Mouse (Mus musculus): Measurements from ENCODE around the gene Nfu1. TPM values are rescaled to one million over a fixed set of nuclear protein-coding genes. Genes with fewer than 3 reads are reported as not detected.

The Nfu1 gene
- total and polyA plus RNA-seq, 2 experiments from 2014 or later, result 163 to 395 TPM

- Histone ChIP-seq H3K4me2 (ENCODE audit: low read depth, low read length, poor library complexity, severe bottlenecking) (no peak overlapping the region), H3K27ac (ENCODE audit: low read depth, low read length) (no peak overlapping the region), H3K9me3 (ENCODE audit: low read length) (no peaks in the 10 kb centered on the region), H3K36me3 (ENCODE audit: insufficient read depth, low read length) (peaks cover 35% of the 10 kb centered on the region), H3K27me3 (ENCODE audit: insufficient read depth, low read length) (no peaks in the 10 kb centered on the region), H3K9ac (replicated peaks; ENCODE audit: low read length, poor library complexity, severe bottlenecking) (no peak overlapping the region), H3K4me1 (ENCODE audit: insufficient read depth, low read length) (no peaks in the 10 kb centered on the region), H3K4me3 (ENCODE audit: low read depth, low read length) (no peak overlapping the region)
- TF ChIP-seq CTCF (IDR thresholded peaks at IDR 0.05), result no peak
- ATAC-seq (ENCODE audit: low FRiP score) (no peak), DNase-seq (ENCODE audit: low spot score) (peak; percentile 71)
- WGBS, result 77% methylated on average over 5 of the region's 5 CpGs
Measured at GRCm38 (mm10) chr6:86996629-86997307, 12.3 kb upstream of the Nfu1 start.

- no peak overlapping the region for H3K27ac ChIP-seq (ENCODE audit: low read depth, low read length)
- no peak overlapping the region for H3K4me3 ChIP-seq (ENCODE audit: low read depth, low read length)
- no peaks in the 10 kb centered on the region for H3K4me1 ChIP-seq (ENCODE audit: insufficient read depth, low read length)
- H3K36me3 ChIP-seq (ENCODE audit: insufficient read depth, low read length), result peaks cover 32% of the 10 kb centered on the region
- H3K27me3 ChIP-seq (ENCODE audit: insufficient read depth, low read length), result no peaks in the 10 kb centered on the region
- ATAC-seq (ENCODE audit: low FRiP score), result no peak
- no peak overlapping the region for H3K4me2 ChIP-seq (ENCODE audit: low read depth, low read length, poor library complexity, severe bottlenecking)
- DNase-seq (ENCODE audit: low spot score), result no peak
- TF ChIP-seq CTCF (IDR thresholded peaks at IDR 0.05), result no peak
- no peak overlapping the region for H3K9ac ChIP-seq (replicated peaks; ENCODE audit: low read length, poor library complexity, severe bottlenecking)
- H3K9me3 ChIP-seq (ENCODE audit: low read length), result no peaks in the 10 kb centered on the region
- 95% methylated on average over 6 of the region's 6 CpGs for WGBS
Measured at GRCm38 (mm10) chr6:86997360-86997759, 11.7 kb upstream of the Nfu1 start.

- no peak overlapping the region for H3K4me2 ChIP-seq (ENCODE audit: low read depth, low read length, poor library complexity, severe bottlenecking)
- H3K9me3 ChIP-seq (ENCODE audit: low read length), result no peaks in the 10 kb centered on the region
- WGBS, result 94% methylated on average over 6 of the region's 6 CpGs
- no peak for ATAC-seq (ENCODE audit: low FRiP score)
- H3K27ac ChIP-seq (ENCODE audit: low read depth, low read length), result no peak overlapping the region
- TF ChIP-seq CTCF (IDR thresholded peaks at IDR 0.05), result no peak
- peaks cover 17% of the 10 kb centered on the region for H3K36me3 ChIP-seq (ENCODE audit: insufficient read depth, low read length)
- no peaks in the 10 kb centered on the region for H3K27me3 ChIP-seq (ENCODE audit: insufficient read depth, low read length)
- H3K4me3 ChIP-seq (ENCODE audit: low read depth, low read length), result no peak overlapping the region
- no peak overlapping the region for H3K9ac ChIP-seq (replicated peaks; ENCODE audit: low read length, poor library complexity, severe bottlenecking)
- H3K4me1 ChIP-seq (ENCODE audit: insufficient read depth, low read length), result no peaks in the 10 kb centered on the region
- DNase-seq (ENCODE audit: low spot score), result no peak
Measured at GRCm38 (mm10) chr6:87001995-87002394, 7.0 kb upstream of the Nfu1 start.

GRCm38 (mm10) chr6:87002521-87003055 lies 6.4 kb upstream of the Nfu1 start:
- ATAC-seq (ENCODE audit: low FRiP score), result peak; percentile 54; the same call in 1 of the 2 replicates
- 36% methylated on average over 8 of the region's 8 CpGs for WGBS
- H3K27ac ChIP-seq (ENCODE audit: low read depth, low read length), result peak overlapping the region; percentile 55; the same call in 1 of the 2 replicates

GRCm38 (mm10) chr6:87004099-87004498 lies 4.9 kb upstream of the Nfu1 start:
- WGBS, result 63% methylated on average over 2 of the region's 2 CpGs
- Histone ChIP-seq H3K4me3 (ENCODE audit: low read depth, low read length) (no peak overlapping the region), H3K9me3 (ENCODE audit: low read length) (no peaks in the 10 kb centered on the region), H3K4me1 (ENCODE audit: insufficient read depth, low read length) (no peaks in the 10 kb centered on the region), H3K9ac (replicated peaks; ENCODE audit: low read length, poor library complexity, severe bottlenecking) (no peak overlapping the region), H3K36me3 (ENCODE audit: insufficient read depth, low read length) (0 out of 2 replicates have a peak, but pooled peaks cover 2% of the 10 kb centered on the region), H3K4me2 (ENCODE audit: low read depth, low read length, poor library complexity, severe bottlenecking) (no peak overlapping the region), H3K27ac (ENCODE audit: low read depth, low read length) (no peak overlapping the region), H3K27me3 (ENCODE audit: insufficient read depth, low read length) (no peaks in the 10 kb centered on the region)
- TF ChIP-seq CTCF (IDR thresholded peaks at IDR 0.05), result no peak
- DNase-seq (ENCODE audit: low spot score) (no peak), ATAC-seq (ENCODE audit: low FRiP score) (no peak)

More at GRCm38 (mm10) chr6:87002521-87003055, 6.4 kb upstream of the Nfu1 start:
- H3K4me3 ChIP-seq (ENCODE audit: low read depth, low read length), result no peak overlapping the region
- H3K27me3 ChIP-seq (ENCODE audit: insufficient read depth, low read length), result no peaks in the 10 kb centered on the region
- H3K9me3 ChIP-seq (ENCODE audit: low read length), result no peaks in the 10 kb centered on the region
- H3K9ac ChIP-seq (replicated peaks; ENCODE audit: low read length, poor library complexity, severe bottlenecking), result no peak overlapping the region
- H3K4me2 ChIP-seq (ENCODE audit: low read depth, low read length, poor library complexity, severe bottlenecking), result no peak overlapping the region
- TF ChIP-seq CTCF (IDR thresholded peaks at IDR 0.05), result peak; percentile 93
- H3K4me1 ChIP-seq (ENCODE audit: insufficient read depth, low read length), result no peaks in the 10 kb centered on the region
- DNase-seq (ENCODE audit: low spot score), result peak; percentile 87
- H3K36me3 ChIP-seq (ENCODE audit: insufficient read depth, low read length), result peaks cover 14% of the 10 kb centered on the region

- H3K27me3 ChIP-seq (ENCODE audit: insufficient read depth, low read length), result no peaks in the 10 kb centered on the region
- ATAC-seq (ENCODE audit: low FRiP score), result no peak
Measured at GRCm38 (mm10) chr6:87005577-87005976, 3.5 kb upstream of the Nfu1 start.

More at GRCm38 (mm10) chr6:87005577-87005976, 3.5 kb upstream of the Nfu1 start:
- no peak for TF ChIP-seq CTCF (IDR thresholded peaks at IDR 0.05)
- Histone ChIP-seq H3K4me1 (ENCODE audit: insufficient read depth, low read length) (peaks cover 2% of the 10 kb centered on the region; the same call in 1 of the 2 replicates), H3K4me3 (ENCODE audit: low read depth, low read length) (no peak overlapping the region), H3K36me3 (ENCODE audit: insufficient read depth, low read length) (no peaks in the 10 kb centered on the region), H3K9me3 (ENCODE audit: low read length) (no peaks in the 10 kb centered on the region), H3K27ac (ENCODE audit: low read depth, low read length) (no peak overlapping the region), H3K9ac (replicated peaks; ENCODE audit: low read length, poor library complexity, severe bottlenecking) (no peak overlapping the region), H3K4me2 (ENCODE audit: low read depth, low read length, poor library complexity, severe bottlenecking) (no peak overlapping the region)
- DNase-seq (ENCODE audit: low spot score), result no peak
